In genomic region chr6:88943666-88944065, GRCm38 (mm10) we compare ENCODE assay signal across 21 mouse cellular contexts. TPM values are rescaled to one million over a fixed set of nuclear protein-coding genes. Genes with fewer than 3 reads are reported as not detected.
A peak's percentile ranks its signal among the peaks of the same experiment; 100 is the strongest.
DNase-seq lines count a peak whose midpoint lies in the region; ATAC-seq lines count a peak whose summit lies in the region.
"Had no signal": no experiment of that assay in that cellular context is flagged by ENCODE, and none has a peak within 500 bp of the region (broad histone marks: within the 10 kb centered on the region; RNA-seq: fewer than 3 reads in every experiment).

No protein-coding gene starts in this region.

- DNase-seq in forebrain, embryonic 11.5 days (ENCODE audit: low spot score) = peak; percentile 49
- no peak for DNase-seq in hindbrain, embryonic 14.5 days (ENCODE audit: low spot score)
- DNase-seq in kidney, adult 8-10 months = no peak
- no peak for DNase-seq in Muller cell, postnatal 12 days (ENCODE audit: inconsistent ontology term)
- DNase-seq in gastrocnemius, postnatal 36 days = no peak
- DNase-seq: adrenal gland, postnatal 10 days; cerebellum, adult 9-11 months; gastrocnemius, postnatal 25 days; kidney, adult 2 months; kidney, postnatal 25 days; liver, embryonic 13.5 days; lung, embryonic 14.5 days; lung, postnatal 4 days; retina, postnatal 1 day; thymus, postnatal 14 days had no signal

- H3K4me3 ChIP-seq in forebrain, embryonic 11.5 days (ENCODE audit: low read depth, low read length) = no peak overlapping the region
- no peak overlapping the region for H3K4me3 ChIP-seq in forebrain, embryonic 15.5 days
- H3K4me3 ChIP-seq in hindbrain, embryonic 14.5 days (replicated peaks; ENCODE audit: low read length) = no peak overlapping the region
- no peak overlapping the region for H3K4me3 ChIP-seq in midbrain, embryonic 13.5 days (replicated peaks)
- no peak overlapping the region for H3K4me3 ChIP-seq in intestine, embryonic 15.5 days (replicated peaks)
- H3K4me3 ChIP-seq: erythroblast, embryonic 14.5 days; heart, embryonic 10.5 days; liver, embryonic 13.5 days had no signal

- no peak overlapping the region for H3K4me2 ChIP-seq in forebrain, embryonic 11.5 days (ENCODE audit: low read depth, low read length, severe bottlenecking)
- no peak overlapping the region for H3K4me2 ChIP-seq in forebrain, embryonic 15.5 days (replicated peaks)
- H3K4me2 ChIP-seq in hindbrain, embryonic 14.5 days (replicated peaks) = no peak overlapping the region
- H3K4me2 ChIP-seq in midbrain, embryonic 13.5 days (replicated peaks) = 0 out of 2 replicates have a peak overlapping the region, but pooled peaks have one; percentile 40
- H3K4me2 ChIP-seq in intestine, embryonic 15.5 days (replicated peaks) = no peak overlapping the region
- H3K4me2 ChIP-seq: liver, embryonic 13.5 days; lung, embryonic 14.5 days had no signal

- H3K36me3 ChIP-seq in forebrain, embryonic 11.5 days (ENCODE audit: control insufficient read depth, insufficient read depth, low read length) = no peaks in the 10 kb centered on the region
- H3K36me3 ChIP-seq in forebrain, embryonic 15.5 days = no peaks in the 10 kb centered on the region
- H3K36me3 ChIP-seq in hindbrain, embryonic 14.5 days (replicated peaks; ENCODE audit: control insufficient read depth, insufficient read depth) = no peaks in the 10 kb centered on the region
- H3K36me3 ChIP-seq in midbrain, embryonic 13.5 days = no peaks in the 10 kb centered on the region
- no peaks in the 10 kb centered on the region for H3K36me3 ChIP-seq in intestine, embryonic 15.5 days
- H3K36me3 ChIP-seq: heart, embryonic 10.5 days; liver, embryonic 13.5 days had no signal

- H3K27me3 ChIP-seq in forebrain, embryonic 11.5 days (ENCODE audit: control insufficient read depth, insufficient read depth, low read length) = no peaks in the 10 kb centered on the region
- no peaks in the 10 kb centered on the region for H3K27me3 ChIP-seq in forebrain, embryonic 15.5 days
- H3K27me3 ChIP-seq in hindbrain, embryonic 14.5 days (ENCODE audit: control insufficient read depth, insufficient read depth, low read length) = no peaks in the 10 kb centered on the region
- H3K27me3 ChIP-seq in midbrain, embryonic 13.5 days = peaks cover 9% of the 10 kb centered on the region; the same call in 1 of the 2 replicates
- no peaks in the 10 kb centered on the region for H3K27me3 ChIP-seq in intestine, embryonic 15.5 days (replicated peaks)

- no peaks in the 10 kb centered on the region for H3K9me3 ChIP-seq in forebrain, embryonic 11.5 days (ENCODE audit: control insufficient read depth, low read length)
- no peaks in the 10 kb centered on the region for H3K9me3 ChIP-seq in forebrain, embryonic 15.5 days
- H3K9me3 ChIP-seq in hindbrain, embryonic 14.5 days (ENCODE audit: control insufficient read depth, low read length) = no peaks in the 10 kb centered on the region
- no peaks in the 10 kb centered on the region for H3K9me3 ChIP-seq in midbrain, embryonic 13.5 days
- H3K9me3 ChIP-seq in intestine, embryonic 15.5 days = no peaks in the 10 kb centered on the region
- H3K9me3 ChIP-seq: heart, embryonic 10.5 days; liver, embryonic 13.5 days had no signal

- H3K4me1 ChIP-seq in forebrain, embryonic 11.5 days (replicated peaks; ENCODE audit: control insufficient read depth, insufficient read depth, low read length) = peaks cover 27% of the 10 kb centered on the region
- H3K4me1 ChIP-seq in forebrain, embryonic 15.5 days = peaks cover 60% of the 10 kb centered on the region
- peaks cover 52% of the 10 kb centered on the region for H3K4me1 ChIP-seq in hindbrain, embryonic 14.5 days (replicated peaks; ENCODE audit: control insufficient read depth, insufficient read depth, low read length)
- peaks cover 65% of the 10 kb centered on the region for H3K4me1 ChIP-seq in midbrain, embryonic 13.5 days (replicated peaks)
- H3K4me1 ChIP-seq in intestine, embryonic 15.5 days (replicated peaks) = no peaks in the 10 kb centered on the region
- H3K4me1 ChIP-seq: liver, embryonic 13.5 days had no signal

- intact Hi-C loops in gastrocnemius, postnatal 36 days (cut with DNase I) = no loop called here

- ATAC-seq in forebrain, embryonic 11.5 days (replicated peaks; ENCODE audit: low FRiP score) = no peak
- no peak for ATAC-seq in forebrain, embryonic 15.5 days (replicated peaks)
- no peak for ATAC-seq in hindbrain, embryonic 14.5 days (ENCODE audit: low FRiP score)
- ATAC-seq in midbrain, embryonic 13.5 days = no peak
- ATAC-seq in intestine, embryonic 15.5 days = no peak

- 84% methylated on average over 6 of the region's 6 CpGs for WGBS in forebrain, embryonic 11.5 days
- WGBS in forebrain, embryonic 15.5 days = 80% methylated on average over 6 of the region's 6 CpGs
- 71% methylated on average over 6 of the region's 6 CpGs for WGBS in hindbrain, embryonic 14.5 days
- 65% methylated on average over 6 of the region's 6 CpGs for WGBS in midbrain, embryonic 13.5 days
- 73% methylated on average over 6 of the region's 6 CpGs for WGBS in intestine, embryonic 15.5 days

- H3K27ac ChIP-seq in forebrain, embryonic 11.5 days (ENCODE audit: low read depth, low read length) = no peak overlapping the region; the same call in 1 of the 2 replicates
- H3K27ac ChIP-seq in forebrain, embryonic 15.5 days (replicated peaks) = peak overlapping the region; percentile 80
- H3K27ac ChIP-seq in hindbrain, embryonic 14.5 days = peak overlapping the region; percentile 78
- H3K27ac ChIP-seq in midbrain, embryonic 13.5 days = peak overlapping the region; percentile 90
- H3K27ac ChIP-seq in intestine, embryonic 15.5 days = no peak overlapping the region
- H3K27ac ChIP-seq: heart, embryonic 10.5 days; liver, embryonic 13.5 days; stomach, postnatal 0 days had no signal

- no peak overlapping the region for H3K9ac ChIP-seq in forebrain, embryonic 11.5 days (ENCODE audit: low read length)
- no peak overlapping the region for H3K9ac ChIP-seq in forebrain, embryonic 15.5 days (replicated peaks)
- no peak overlapping the region for H3K9ac ChIP-seq in hindbrain, embryonic 14.5 days
- H3K9ac ChIP-seq in midbrain, embryonic 13.5 days (replicated peaks) = no peak overlapping the region
- H3K9ac ChIP-seq in intestine, embryonic 15.5 days = no peak overlapping the region
- H3K9ac ChIP-seq: liver, embryonic 13.5 days; lung, embryonic 14.5 days had no signal

RNA-seq across cellular contexts. Expression of gene Tpra1, which starts 41.6 kb away (rescaled TPM):
- polyA plus RNA-seq in forebrain, embryonic 11.5 days (2014; fragmentation: Nextera tagmentation; extraction: Ambion mirVana) = 39.4 and 40.7 TPM in 2 replicates
- polyA plus RNA-seq in forebrain, embryonic 15.5 days (2015; fragmentation: Nextera tagmentation; extraction: Ambion mirVana) = 61.5 and 64.1 TPM in 2 replicates
- polyA plus RNA-seq in hindbrain, embryonic 14.5 days (2014; fragmentation: Nextera tagmentation; extraction: Ambion mirVana) = 45.8 and 48.5 TPM in 2 replicates
- 66.9 and 70.2 TPM in 2 replicates for polyA plus RNA-seq in midbrain, embryonic 13.5 days (2015; fragmentation: Nextera tagmentation; extraction: Ambion mirVana)
- 62.2 and 72.1 TPM in 2 replicates for polyA plus RNA-seq in intestine, embryonic 15.5 days (2015; fragmentation: Nextera tagmentation; extraction: Ambion mirVana)
- total RNA-seq in gastrocnemius, postnatal 36 days (2021) = 10 to 100 TPM; 24.4 to 27.4 TPM

RNA-seq across cellular contexts. Expression of gene Mcm2, which starts 45.1 kb away (rescaled TPM):
- 248 and 259 TPM in 2 replicates for polyA plus RNA-seq in forebrain, embryonic 11.5 days (2014; fragmentation: Nextera tagmentation; extraction: Ambion mirVana)
- 70.0 and 75.2 TPM in 2 replicates for polyA plus RNA-seq in forebrain, embryonic 15.5 days (2015; fragmentation: Nextera tagmentation; extraction: Ambion mirVana)
- 27.0 and 30.2 TPM in 2 replicates for polyA plus RNA-seq in hindbrain, embryonic 14.5 days (2014; fragmentation: Nextera tagmentation; extraction: Ambion mirVana)
- 66.2 and 71.9 TPM in 2 replicates for polyA plus RNA-seq in midbrain, embryonic 13.5 days (2015; fragmentation: Nextera tagmentation; extraction: Ambion mirVana)
- 106 and 107 TPM in 2 replicates for polyA plus RNA-seq in intestine, embryonic 15.5 days (2015; fragmentation: Nextera tagmentation; extraction: Ambion mirVana)
- total RNA-seq in gastrocnemius, postnatal 36 days (2021) = 1 to 10 TPM; 4.2 to 5.6 TPM

Comparison
In these comparisons a context has a peak if more than half of its experiments do, and no peak if none do; other contexts are left out.
1. H3K27ac ChIP-seq: peak in forebrain, embryonic 15.5 days (single experiment), hindbrain, embryonic 14.5 days (single experiment) and midbrain, embryonic 13.5 days (single experiment); none in forebrain, embryonic 11.5 days (single experiment) and intestine, embryonic 15.5 days (single experiment).